Mouse (Mus musculus) v-Abl transformed pro-B cells (cell line): ENCODE measurements around the gene Patl2.

Experiments used
- in situ Hi-C, 2 experiments: fragments of 400-800 bp; cut with MboI; formaldehyde crosslinking; loops; one replicate each; pipeline ENCODE4 v1.15.1; 2025; ENCODE audit not compliant: unreplicated experiment in 2 of 2

The Patl2 gene

GRCm38 (mm10) chr2:122185086-122185485, 903 bp downstream of the Patl2 start:
- in situ Hi-C loops, result loop anchor here in 1 of 2 experiments (25.0 kb wide), 1 partner anchor 577 kb away; the partner anchor contains the start of gene Sqor

- in situ Hi-C loops, result loop anchor here in 1 of 2 experiments (25.0 kb wide), 1 partner anchor 582 kb away; the partner anchor contains the start of gene Sqor
Measured at GRCm38 (mm10) chr2:122180051-122180822, 5.8 kb downstream of the Patl2 start.

GRCm38 (mm10) chr2:122172188-122172587, 13.8 kb downstream of the Patl2 start:
- in situ Hi-C loops, result loop anchor here in 1 of 2 experiments (10.0 kb wide), 1 partner anchor 383 kb away; no protein-coding TSS in a partner anchor

- in situ Hi-C loops, result loop anchor here in 1 of 2 experiments (10.0 kb wide), 1 partner anchor 384 kb away; no protein-coding TSS in a partner anchor
Measured at GRCm38 (mm10) chr2:122171292-122171691, 14.7 kb downstream of the Patl2 start.

- in situ Hi-C loops, result loop anchor here (5.0 kb wide), 1 partner anchor 92 kb away; no protein-coding TSS in a partner anchor
Measured at GRCm38 (mm10) chr2:122164293-122164692, 21.7 kb downstream of the Patl2 start.

GRCm38 (mm10) chr2:122163430-122164195, 22.4 kb downstream of the Patl2 start:
- in situ Hi-C loops, result loop anchor here (5.0 kb wide), 1 partner anchor 91 kb away; no protein-coding TSS in a partner anchor

GRCm38 (mm10) chr2:122162529-122162928, 23.5 kb downstream of the Patl2 start:
- in situ Hi-C loops, result loop anchor here (5.0 kb wide), 1 partner anchor 90 kb away; no protein-coding TSS in a partner anchor

GRCm38 (mm10) chr2:122161542-122161941, 24.4 kb downstream of the Patl2 start:
- in situ Hi-C loops, result loop anchor here (5.0 kb wide), 1 partner anchor 89 kb away; no protein-coding TSS in a partner anchor

GRCm38 (mm10) chr2:122160680-122161079, 25.3 kb downstream of the Patl2 start, which contains the start of gene Trim69:
Gene Trim69 (plus strand): TSS chr2:122160700.
- in situ Hi-C loops, result loop anchor here (5.0 kb wide), 1 partner anchor 88 kb away; no protein-coding TSS in a partner anchor

GRCm38 (mm10) chr2:122159667-122160066, 26.3 kb downstream of the Patl2 start:
- in situ Hi-C loops, result loop anchor here (5.0 kb wide), 1 partner anchor 87 kb away; no protein-coding TSS in a partner anchor

GRCm38 (mm10) chr2:122158362-122158802, 27.6 kb downstream of the Patl2 start:
- in situ Hi-C loops, result no loop called here

- in situ Hi-C loops, result no loop called here
Measured at GRCm38 (mm10) chr2:122157561-122157960, 28.4 kb downstream of the Patl2 start.

- in situ Hi-C loops, result no loop called here
Measured at GRCm38 (mm10) chr2:122156051-122156700, 29.8 kb downstream of the Patl2 start.

- in situ Hi-C loops, result no loop called here
Measured at GRCm38 (mm10) chr2:122155292-122155691, 30.7 kb downstream of the Patl2 start.

- in situ Hi-C loops, result loop anchor here (5.0 kb wide), 1 partner anchor 37 kb away; the partner anchor contains the start of gene Spg11 (in 2 of the 2)
Measured at GRCm38 (mm10) chr2:122154479-122154878, 31.5 kb downstream of the Patl2 start.

GRCm38 (mm10) chr2:122153681-122154365, 32.2 kb downstream of the Patl2 start:
- in situ Hi-C loops, result loop anchor here (5.0 kb wide), 1 partner anchor 37 kb away; the partner anchor contains the start of gene Spg11 (in 2 of the 2)

GRCm38 (mm10) chr2:122152850-122153249, 33.1 kb downstream of the Patl2 start:
- in situ Hi-C loops, result loop anchor here (5.0 kb wide), 1 partner anchor 36 kb away; the partner anchor contains the start of gene Spg11 (in 2 of the 2)

GRCm38 (mm10) chr2:122151221-122151620, 34.8 kb downstream of the Patl2 start:
- in situ Hi-C loops, result loop anchor here (5.0 kb wide), 1 partner anchor 34 kb away; the partner anchor contains the start of gene Spg11 (in 2 of the 2)

GRCm38 (mm10) chr2:122149716-122150115, 36.3 kb downstream of the Patl2 start:
- in situ Hi-C loops, result loop anchor here (5.0 kb wide), 1 partner anchor 32 kb away; the partner anchor contains the start of gene Spg11 (in 2 of the 2)
